In genomic region chr9:108628141-108628540, GRCm38 (mm10) we compare ENCODE assay signal across 18 mouse cellular contexts.
"Had no signal": no experiment of that assay in that cellular context is flagged by ENCODE, and none has a peak within 500 bp of the region (broad histone marks: within the 10 kb centered on the region; RNA-seq: fewer than 3 reads in every experiment).

No protein-coding gene starts in this region.

- H3K4me1 ChIP-seq: kidney, embryonic 15.5 days; neural tube, embryonic 12.5 days; neural tube, embryonic 15.5 days; stomach, embryonic 15.5 days had no signal

- H3K4me2 ChIP-seq: kidney, embryonic 15.5 days; liver, embryonic 13.5 days; midbrain, embryonic 11.5 days; neural tube, embryonic 12.5 days; neural tube, embryonic 15.5 days; stomach, embryonic 15.5 days had no signal

- H3K27me3 ChIP-seq: kidney, embryonic 15.5 days; liver, embryonic 13.5 days; neural tube, embryonic 12.5 days; neural tube, embryonic 15.5 days; stomach, embryonic 15.5 days had no signal

- H3K9me3 ChIP-seq: kidney, embryonic 15.5 days; liver, embryonic 13.5 days; neural tube, embryonic 12.5 days; neural tube, embryonic 15.5 days; stomach, embryonic 15.5 days had no signal

- DNase-seq: kidney, adult 8-10 months; kidney, postnatal 10 days; kidney, postnatal 36 days; liver, embryonic 13.5 days; lung, adult 2 months; lung, postnatal 14 days; lung, postnatal 4 days; midbrain, embryonic 14.5 days; right cerebral cortex, adult 18-20 months; right cerebral cortex, postnatal 14 days; right cerebral cortex, postnatal 4 days; spleen, adult 18-20 months; thymus, postnatal 25 days had no signal

- H3K36me3 ChIP-seq: neural tube, embryonic 15.5 days had no signal

- H3K27ac ChIP-seq: kidney, embryonic 15.5 days; liver, embryonic 13.5 days; neural tube, embryonic 12.5 days; neural tube, embryonic 15.5 days; stomach, embryonic 15.5 days had no signal

- H3K9ac ChIP-seq: kidney, embryonic 15.5 days; liver, embryonic 13.5 days; neural tube, embryonic 12.5 days; neural tube, embryonic 15.5 days; stomach, embryonic 15.5 days had no signal

- H3K4me3 ChIP-seq: kidney, embryonic 15.5 days; liver, embryonic 13.5 days; neural tube, embryonic 12.5 days; neural tube, embryonic 15.5 days; stomach, embryonic 15.5 days had no signal
